Mouse (Mus musculus): ENCODE data around the gene Syngr2. TPM values are rescaled to one million over a fixed set of nuclear protein-coding genes. Genes with fewer than 3 reads are reported as not detected.
A peak's percentile ranks its signal among the peaks of the same experiment; 100 is the strongest.

The Syngr2 gene
- polyA plus RNA-seq, 1 experiment from 2014 or later, result 30.4 TPM

DNA sequence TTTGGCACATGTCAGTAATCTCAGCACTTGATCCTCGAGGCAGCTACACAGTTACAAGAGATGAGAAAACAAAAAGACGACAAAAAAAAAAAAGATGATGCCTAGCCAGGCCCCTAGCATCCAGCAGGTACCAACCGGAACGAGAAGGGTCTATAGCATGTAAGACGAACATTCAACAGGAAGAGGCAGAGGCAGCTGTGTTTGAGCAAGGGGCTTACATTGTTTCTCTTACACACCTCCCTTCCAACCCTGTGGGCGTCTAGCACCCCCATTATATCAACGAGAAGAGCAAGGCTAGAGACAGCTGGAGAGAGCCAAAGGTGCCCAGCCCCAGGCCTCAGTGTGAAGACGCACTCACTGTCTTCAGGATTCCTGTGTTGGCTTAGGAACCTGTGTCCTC is 17.4 kb downstream of the Syngr2 start:
- no peak overlapping the region for H3K4me3 ChIP-seq (ENCODE audit: low read depth, low read length)
- WGBS, result 64% methylated on average over 8 of the region's 8 CpGs
- H3K9ac ChIP-seq (replicated peaks; ENCODE audit: low read length), result no peak overlapping the region; the same call in 1 of the 2 replicates
- ATAC-seq (replicated peaks; ENCODE audit: insufficient number of reproducible peaks, low FRiP score, low TSS enrichment, low read depth), result no peak
- peak overlapping the region; percentile 62 for H3K4me2 ChIP-seq (ENCODE audit: low read depth, low read length)
- no peaks in the 10 kb centered on the region; the same call in 1 of the 2 replicates for H3K36me3 ChIP-seq (replicated peaks; ENCODE audit: control insufficient read depth, insufficient read depth, low read depth, low read length)
- no peaks in the 10 kb centered on the region for H3K27me3 ChIP-seq (ENCODE audit: control insufficient read depth, insufficient read depth, low read length)
- H3K27ac ChIP-seq (replicated peaks; ENCODE audit: low read depth, low read length), result peak overlapping the region; percentile 89
- DNase-seq (ENCODE audit: low spot score), result no peak
- H3K4me1 ChIP-seq (ENCODE audit: control insufficient read depth, insufficient read depth, low read length), result peaks cover 3% of the 10 kb centered on the region
- no peaks in the 10 kb centered on the region for H3K9me3 ChIP-seq (replicated peaks; ENCODE audit: control insufficient read depth, low read length)

- Histone ChIP-seq H3K9ac (replicated peaks; ENCODE audit: low read length) (no peak overlapping the region), H3K27ac (replicated peaks; ENCODE audit: low read depth, low read length) (peak overlapping the region; percentile 89; the same call in 1 of the 2 replicates), H3K9me3 (replicated peaks; ENCODE audit: control insufficient read depth, low read length) (no peaks in the 10 kb centered on the region), H3K36me3 (replicated peaks; ENCODE audit: control insufficient read depth, insufficient read depth, low read depth, low read length) (no peaks in the 10 kb centered on the region; the same call in 1 of the 2 replicates), H3K27me3 (ENCODE audit: control insufficient read depth, insufficient read depth, low read length) (no peaks in the 10 kb centered on the region), H3K4me2 (ENCODE audit: low read depth, low read length) (no peak overlapping the region), H3K4me3 (ENCODE audit: low read depth, low read length) (no peak overlapping the region), H3K4me1 (ENCODE audit: control insufficient read depth, insufficient read depth, low read length) (peaks cover 3% of the 10 kb centered on the region)
- 71% methylated on average over 3 of the region's 3 CpGs for WGBS
- no peak for ATAC-seq (replicated peaks; ENCODE audit: insufficient number of reproducible peaks, low FRiP score, low TSS enrichment, low read depth)
- DNase-seq (ENCODE audit: low spot score), result no peak
These were observed 17.9 kb downstream of the Syngr2 start for GRCm38 (mm10) chr11:117827386-117827785.

- no peaks in the 10 kb centered on the region for H3K27me3 ChIP-seq (ENCODE audit: control insufficient read depth, insufficient read depth, low read length)
- no peak overlapping the region for H3K4me3 ChIP-seq (ENCODE audit: low read depth, low read length)
- no peak for ATAC-seq (replicated peaks; ENCODE audit: insufficient number of reproducible peaks, low FRiP score, low TSS enrichment, low read depth)
- H3K27ac ChIP-seq (replicated peaks; ENCODE audit: low read depth, low read length), result no peak overlapping the region
- no peak for DNase-seq (ENCODE audit: low spot score)
- 86% methylated on average over 18 of the region's 18 CpGs for WGBS
- no peaks in the 10 kb centered on the region for H3K36me3 ChIP-seq (replicated peaks; ENCODE audit: control insufficient read depth, insufficient read depth, low read depth, low read length)
- H3K4me2 ChIP-seq (ENCODE audit: low read depth, low read length), result no peak overlapping the region
- no peaks in the 10 kb centered on the region for H3K9me3 ChIP-seq (replicated peaks; ENCODE audit: control insufficient read depth, low read length)
- H3K9ac ChIP-seq (replicated peaks; ENCODE audit: low read length), result no peak overlapping the region
- H3K4me1 ChIP-seq (ENCODE audit: control insufficient read depth, insufficient read depth, low read length), result peaks cover 3% of the 10 kb centered on the region
These were observed 18.9 kb downstream of the Syngr2 start for GRCm38 (mm10) chr11:117828149-117828887.

GRCm38 (mm10) chr11:117828888-117829604 is 19.6 kb downstream of the Syngr2 start:
- no peak overlapping the region for H3K9ac ChIP-seq (replicated peaks; ENCODE audit: low read length)
- no peak overlapping the region for H3K4me3 ChIP-seq (ENCODE audit: low read depth, low read length)
- DNase-seq (ENCODE audit: low spot score), result no peak
- no peaks in the 10 kb centered on the region for H3K36me3 ChIP-seq (replicated peaks; ENCODE audit: control insufficient read depth, insufficient read depth, low read depth, low read length)
- H3K4me1 ChIP-seq (ENCODE audit: control insufficient read depth, insufficient read depth, low read length), result peaks cover 3% of the 10 kb centered on the region
- no peak overlapping the region for H3K4me2 ChIP-seq (ENCODE audit: low read depth, low read length)
- H3K27ac ChIP-seq (replicated peaks; ENCODE audit: low read depth, low read length), result no peak overlapping the region
- 60% methylated on average over 9 of the region's 9 CpGs for WGBS
- no peak for ATAC-seq (replicated peaks; ENCODE audit: insufficient number of reproducible peaks, low FRiP score, low TSS enrichment, low read depth)
- no peaks in the 10 kb centered on the region for H3K9me3 ChIP-seq (replicated peaks; ENCODE audit: control insufficient read depth, low read length)
- H3K27me3 ChIP-seq (ENCODE audit: control insufficient read depth, insufficient read depth, low read length), result no peaks in the 10 kb centered on the region

GRCm38 (mm10) chr11:117829671-117830215 is 20.3 kb downstream of the Syngr2 start:
- ATAC-seq (replicated peaks; ENCODE audit: insufficient number of reproducible peaks, low FRiP score, low TSS enrichment, low read depth), result no peak
- no peak for DNase-seq (ENCODE audit: low spot score)
- no peaks in the 10 kb centered on the region for H3K27me3 ChIP-seq (ENCODE audit: control insufficient read depth, insufficient read depth, low read length)
- WGBS, result 83% methylated on average over 2 of the region's 2 CpGs
- no peak overlapping the region for H3K4me2 ChIP-seq (ENCODE audit: low read depth, low read length)
- peaks cover 3% of the 10 kb centered on the region for H3K4me1 ChIP-seq (ENCODE audit: control insufficient read depth, insufficient read depth, low read length)
- no peaks in the 10 kb centered on the region for H3K36me3 ChIP-seq (replicated peaks; ENCODE audit: control insufficient read depth, insufficient read depth, low read depth, low read length)
- H3K9me3 ChIP-seq (replicated peaks; ENCODE audit: control insufficient read depth, low read length), result no peaks in the 10 kb centered on the region
- no peak overlapping the region for H3K9ac ChIP-seq (replicated peaks; ENCODE audit: low read length)
- no peak overlapping the region for H3K27ac ChIP-seq (replicated peaks; ENCODE audit: low read depth, low read length)
- no peak overlapping the region for H3K4me3 ChIP-seq (ENCODE audit: low read depth, low read length)

DNA sequence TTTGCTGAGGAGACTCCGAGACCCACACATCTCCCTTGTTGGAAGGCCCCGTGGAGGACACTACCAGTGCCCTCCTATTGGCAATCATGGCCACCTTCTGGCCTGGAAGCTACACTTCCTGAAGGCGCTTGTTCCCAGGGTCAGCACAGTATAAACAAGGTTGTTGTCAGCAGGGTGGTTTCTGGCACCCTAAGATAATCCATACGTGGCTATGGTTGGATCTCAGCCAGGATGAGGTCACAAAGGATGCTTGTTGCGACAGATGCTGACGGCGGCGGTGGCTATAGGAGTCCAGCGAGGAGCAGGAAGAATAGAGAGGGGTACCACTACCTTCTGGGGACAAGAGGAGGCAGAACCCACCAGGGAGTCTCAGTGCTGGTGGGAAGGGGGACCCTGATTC is 20.9 kb downstream of the Syngr2 start:
- 88% methylated on average over 9 of the region's 9 CpGs for WGBS
- Histone ChIP-seq H3K4me1 (ENCODE audit: control insufficient read depth, insufficient read depth, low read length) (peaks cover 3% of the 10 kb centered on the region), H3K9me3 (replicated peaks; ENCODE audit: control insufficient read depth, low read length) (no peaks in the 10 kb centered on the region), H3K27ac (replicated peaks; ENCODE audit: low read depth, low read length) (no peak overlapping the region), H3K4me2 (ENCODE audit: low read depth, low read length) (no peak overlapping the region), H3K27me3 (ENCODE audit: control insufficient read depth, insufficient read depth, low read length) (no peaks in the 10 kb centered on the region), H3K36me3 (replicated peaks; ENCODE audit: control insufficient read depth, insufficient read depth, low read depth, low read length) (no peaks in the 10 kb centered on the region), H3K9ac (replicated peaks; ENCODE audit: low read length) (no peak overlapping the region), H3K4me3 (ENCODE audit: low read depth, low read length) (no peak overlapping the region)
- DNase-seq (ENCODE audit: low spot score), result no peak
- no peak for ATAC-seq (replicated peaks; ENCODE audit: insufficient number of reproducible peaks, low FRiP score, low TSS enrichment, low read depth)

- H3K9me3 ChIP-seq (replicated peaks; ENCODE audit: control insufficient read depth, low read length), result no peaks in the 10 kb centered on the region
- no peaks in the 10 kb centered on the region; the same call in 1 of the 2 replicates for H3K4me1 ChIP-seq (ENCODE audit: control insufficient read depth, insufficient read depth, low read length)
- H3K4me2 ChIP-seq (ENCODE audit: low read depth, low read length), result peak overlapping the region; percentile 41
- H3K4me3 ChIP-seq (ENCODE audit: low read depth, low read length), result peak overlapping the region; percentile 15
- ATAC-seq (replicated peaks; ENCODE audit: insufficient number of reproducible peaks, low FRiP score, low TSS enrichment, low read depth), result peak; percentile 46; the same call in 1 of the 2 replicates
- 18% methylated on average over 28 of the region's 28 CpGs for WGBS
- no peak overlapping the region for H3K27ac ChIP-seq (replicated peaks; ENCODE audit: low read depth, low read length)
- no peaks in the 10 kb centered on the region for H3K27me3 ChIP-seq (ENCODE audit: control insufficient read depth, insufficient read depth, low read length)
- peak overlapping the region; percentile 13; the same call in 1 of the 2 replicates for H3K9ac ChIP-seq (replicated peaks; ENCODE audit: low read length)
- no peaks in the 10 kb centered on the region for H3K36me3 ChIP-seq (replicated peaks; ENCODE audit: control insufficient read depth, insufficient read depth, low read depth, low read length)
- peak; percentile 75 for DNase-seq (ENCODE audit: low spot score)
These were observed 22.9 kb downstream of the Syngr2 start for GRCm38 (mm10) chr11:117832086-117832969.

All from embryonic facial prominence, embryonic 11.5 days (tissue).